Mouse (Mus musculus) right cerebral cortex, postnatal 36 days (tissue): ENCODE results near the gene Filip1.

Source experiments
- DNase-seq, 2 experiments: peaks; one replicate each; pipeline ENCODE4 v3.0.0; 2022; ENCODE audit warnings: low spot score in 2 of 2, mixed read lengths in 1 of 2

Gene Filip1

DNA sequence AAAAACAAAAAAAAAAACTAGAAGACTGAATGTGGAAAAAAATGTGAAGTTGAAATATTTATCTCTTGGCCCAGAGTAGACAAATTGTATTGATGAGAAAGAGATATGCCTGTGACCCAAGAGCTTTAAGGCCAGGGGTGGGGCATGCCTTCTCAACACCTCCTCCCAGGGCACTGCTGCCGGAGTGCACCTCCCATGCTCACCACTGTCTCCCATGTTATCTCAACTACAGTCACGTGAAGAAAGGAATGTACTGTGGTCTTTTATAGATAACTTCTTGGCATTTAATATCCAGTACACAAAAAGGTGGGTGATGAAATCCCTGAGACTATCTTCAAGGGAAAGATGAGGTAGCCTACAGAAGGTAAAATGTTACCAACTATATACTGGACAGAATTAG lies 64.7 kb downstream of the Filip1 start:
- DNase-seq, result no peak

DNA sequence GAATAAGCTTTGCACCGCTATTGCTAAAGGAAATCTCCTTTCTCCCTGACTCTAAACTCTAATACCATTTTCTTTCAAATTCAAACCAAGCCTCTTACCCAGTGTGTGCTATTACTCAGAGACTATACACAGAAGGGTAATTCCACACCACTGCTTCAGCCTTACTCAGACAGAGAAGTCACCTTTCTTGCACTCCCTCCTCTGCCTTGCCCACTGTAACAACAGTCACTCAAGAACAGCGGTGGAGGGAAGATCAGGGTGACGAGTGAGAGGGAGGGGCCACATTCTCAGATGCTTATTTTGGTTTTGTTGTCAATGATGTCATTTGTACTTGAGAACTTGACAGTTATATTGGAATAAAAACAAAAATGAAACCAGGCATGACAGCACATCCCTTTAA lies 65.2 kb downstream of the Filip1 start:
- no peak for DNase-seq

DNA sequence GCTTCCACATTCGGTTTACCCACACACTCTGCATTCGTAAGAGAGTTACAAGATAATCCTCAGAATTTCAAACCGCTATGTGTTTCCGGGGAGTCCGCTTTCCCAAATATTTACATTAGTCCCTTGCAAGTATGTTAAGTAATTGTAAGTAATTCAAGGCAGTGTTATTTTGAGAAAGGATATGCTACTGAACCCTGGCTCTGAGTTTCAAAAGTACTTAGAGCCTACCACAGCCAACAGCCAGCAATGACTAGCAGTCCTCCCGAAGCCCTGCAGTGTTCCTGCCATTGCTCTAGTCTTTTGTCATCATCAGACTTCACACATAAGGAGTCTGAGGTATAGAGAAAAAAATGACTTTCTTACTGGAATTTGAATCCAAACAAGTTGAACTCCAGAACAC lies 67.8 kb downstream of the Filip1 start:
- no peak for DNase-seq

DNA sequence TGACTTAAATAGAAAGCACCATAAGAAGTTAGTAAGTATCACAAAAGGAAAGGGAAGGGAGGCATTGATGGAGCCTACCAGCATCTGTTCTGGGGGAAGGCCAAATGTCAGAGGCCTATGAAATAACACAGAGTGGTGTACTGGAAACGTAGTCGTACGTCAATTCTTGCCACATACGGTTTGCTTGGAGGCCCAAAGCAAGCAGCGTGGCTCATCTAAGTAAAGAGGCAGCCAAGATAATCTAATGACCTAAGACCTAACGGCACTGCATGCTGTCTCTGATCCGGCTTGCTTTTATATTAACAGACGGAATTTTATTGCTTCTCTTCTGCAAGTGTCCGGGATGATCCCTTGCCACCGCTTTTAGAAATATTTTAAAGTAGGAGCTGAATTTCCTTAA lies 68.7 kb downstream of the Filip1 start:
- no peak for DNase-seq

DNA sequence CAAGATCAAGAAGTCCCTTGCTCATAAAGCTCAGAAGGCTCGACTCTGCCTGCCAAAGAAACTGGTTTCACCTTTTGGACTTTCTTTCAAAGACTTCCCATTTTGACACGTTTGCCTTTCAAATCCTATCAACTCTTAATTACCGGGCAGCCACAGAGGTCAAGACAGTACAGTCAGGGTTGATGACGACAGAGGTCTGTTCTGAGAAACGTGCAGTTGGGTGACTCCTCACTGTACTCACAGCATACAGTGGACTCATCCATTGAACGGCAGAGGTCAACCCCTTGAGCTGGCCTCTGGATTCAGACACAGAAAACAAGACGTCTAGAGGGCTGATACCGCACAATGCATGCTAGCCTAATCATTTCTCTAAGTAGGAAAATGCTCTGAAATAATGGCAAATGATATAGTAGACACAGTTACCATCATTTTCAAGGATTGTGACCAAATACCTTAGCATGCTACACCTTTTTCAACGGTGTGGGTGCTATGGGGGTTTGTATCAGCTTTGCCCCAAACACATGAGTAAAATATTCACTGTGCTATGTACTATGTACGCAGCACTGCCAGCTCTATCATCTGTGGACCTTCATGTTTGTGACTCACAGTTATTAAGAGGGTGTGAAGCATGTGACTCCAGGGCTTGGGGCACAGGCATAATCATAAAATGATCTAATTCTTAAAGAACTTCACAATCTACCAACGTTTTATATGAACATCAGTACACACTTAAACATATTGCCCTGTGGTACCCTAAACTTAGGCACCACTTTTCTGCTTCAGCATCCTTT lies 74.0 kb downstream of the Filip1 start:
- DNase-seq, result no peak

DNA sequence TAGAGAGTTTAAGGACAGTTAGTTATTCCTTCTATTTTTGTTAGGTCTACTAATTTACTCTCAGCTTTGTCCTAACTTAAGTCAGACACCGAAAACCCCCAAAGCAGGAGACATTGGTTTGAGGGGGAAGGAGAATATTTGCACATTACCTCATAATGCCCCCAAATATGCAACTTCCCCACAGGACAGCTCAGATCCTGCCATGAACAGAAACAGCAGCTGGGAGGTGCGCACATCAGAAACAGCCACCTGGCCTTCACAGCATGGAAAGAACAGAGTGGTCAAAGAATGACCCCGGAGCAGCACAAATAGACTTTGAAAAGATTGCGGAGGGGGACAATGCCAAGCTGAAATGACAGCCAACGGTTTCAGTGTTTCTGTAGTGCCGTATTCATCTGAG lies 75.1 kb downstream of the Filip1 start:
- no peak for DNase-seq

DNA sequence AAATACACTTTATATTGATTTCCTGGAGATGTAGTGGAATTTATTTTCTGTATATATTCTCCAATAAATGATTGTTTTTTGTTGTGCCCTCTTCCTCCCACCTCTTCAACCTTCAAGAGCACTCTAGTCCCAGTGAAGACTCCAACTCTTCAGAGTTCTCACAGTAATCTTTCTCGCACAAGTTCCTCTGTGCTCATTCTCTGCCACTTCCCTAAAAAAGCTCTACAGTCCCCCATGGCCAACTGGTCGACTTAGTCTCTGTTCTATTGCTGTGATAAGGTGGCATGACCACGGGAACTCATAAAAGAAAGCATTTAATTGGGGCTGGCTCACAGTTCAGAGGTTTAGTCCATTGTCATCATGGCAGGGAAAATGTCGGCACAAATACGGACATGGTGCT lies 80.1 kb downstream of the Filip1 start:
- DNase-seq, result no peak

DNA sequence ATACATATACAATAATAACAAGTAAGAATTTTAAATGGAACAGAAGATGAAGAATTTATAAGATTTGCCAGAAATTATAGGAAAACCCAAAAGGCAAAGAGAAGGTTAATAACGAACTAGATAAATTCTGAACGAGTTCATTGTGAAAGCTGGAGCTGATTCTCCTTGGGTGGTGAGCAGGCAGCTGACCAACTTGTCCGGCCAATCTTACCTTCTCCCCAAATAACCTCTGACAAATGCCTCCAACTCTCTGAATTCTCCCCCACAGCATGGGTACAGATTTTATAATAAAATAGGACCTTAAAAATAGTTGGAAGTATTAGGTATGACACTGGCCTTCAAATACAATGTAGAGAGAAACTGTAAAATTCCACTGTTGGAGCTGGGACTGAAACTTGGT lies 84.6 kb downstream of the Filip1 start:
- no peak for DNase-seq

DNA sequence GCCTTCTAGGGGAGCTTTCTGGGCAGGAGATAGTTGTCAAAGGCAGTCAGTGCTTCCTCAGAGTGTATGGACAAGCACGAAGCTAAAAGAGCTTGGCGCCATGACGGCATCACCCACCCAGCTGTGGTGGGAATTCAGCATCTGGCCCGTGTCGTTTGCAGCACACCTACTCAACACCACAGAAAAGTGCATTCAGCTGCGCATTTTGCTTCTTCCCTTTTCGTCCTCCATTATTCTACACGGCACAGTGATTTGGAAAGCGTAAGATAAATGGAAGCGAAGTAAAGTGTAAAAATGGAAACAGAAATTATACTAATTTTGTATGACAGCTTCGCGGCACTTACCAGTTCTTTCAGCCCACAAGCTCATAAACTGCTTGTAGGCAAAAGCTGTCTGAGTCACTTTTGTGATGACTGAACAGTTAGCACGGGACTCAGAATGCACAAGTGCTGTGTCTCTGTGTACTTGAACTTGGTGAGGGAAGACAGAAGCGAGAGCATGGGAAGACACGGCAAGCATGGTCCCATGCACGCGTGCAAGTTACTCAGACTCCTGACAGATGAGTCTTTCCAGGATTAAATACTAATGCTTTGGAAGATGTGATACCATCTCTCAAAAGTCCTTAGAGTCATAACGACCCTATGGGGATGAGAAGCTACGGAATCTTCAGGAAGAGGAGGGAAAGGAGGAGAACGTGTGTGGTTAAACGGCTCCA lies 85.3 kb downstream of the Filip1 start:
- DNase-seq, result peak; percentile 21 to 50

DNA sequence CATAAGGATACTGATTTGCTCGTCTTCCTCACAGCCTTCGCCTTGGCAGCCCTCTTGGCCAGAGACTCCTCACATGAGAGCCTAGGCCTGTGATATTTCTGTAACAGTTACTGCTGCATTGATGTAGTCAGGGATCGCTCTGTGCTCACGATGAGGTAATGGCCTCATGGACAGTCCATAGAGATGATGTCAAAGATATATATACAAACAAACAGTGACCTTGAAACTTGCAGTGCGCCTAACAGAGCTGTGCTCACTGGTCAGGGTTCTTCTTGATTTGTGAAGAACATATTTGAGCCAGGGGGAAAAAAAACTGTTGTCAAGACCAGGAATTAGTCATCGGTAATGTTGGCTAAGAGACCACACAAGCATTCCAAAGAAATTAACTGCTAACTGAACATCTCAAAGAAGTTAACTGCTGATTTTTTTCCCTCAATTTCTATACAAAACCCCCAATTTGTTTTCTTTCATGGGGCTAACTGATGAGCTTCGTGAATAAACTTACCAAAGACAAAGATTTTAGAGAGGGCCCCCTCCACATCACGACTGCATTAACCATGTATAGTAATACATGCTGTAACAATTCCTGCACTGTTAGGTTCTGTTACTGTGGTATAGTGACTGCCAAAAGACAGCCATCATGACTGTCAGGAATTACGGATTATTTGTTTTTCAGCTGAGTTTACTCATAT lies 86.0 kb downstream of the Filip1 start:
- DNase-seq, result no peak

DNA sequence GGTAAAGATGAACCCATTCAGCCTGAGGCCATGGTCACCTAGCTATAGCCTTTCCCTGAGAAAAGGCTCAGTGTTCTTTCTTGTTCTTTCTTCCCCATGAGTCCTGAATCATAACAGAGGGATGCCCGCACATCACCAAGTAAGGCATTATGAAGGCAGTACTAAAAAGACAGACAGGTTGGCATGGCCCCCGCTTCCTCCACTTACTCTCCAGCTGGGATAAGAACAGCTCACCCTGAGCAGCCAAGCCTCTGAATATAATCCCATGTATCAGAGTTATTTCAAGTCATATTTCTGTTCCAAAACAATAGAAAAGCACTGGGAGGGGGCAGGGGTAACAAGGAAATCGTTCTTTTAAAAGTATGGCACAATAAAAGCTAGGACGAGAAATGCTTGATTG lies 86.7 kb downstream of the Filip1 start:
- DNase-seq, result no peak

DNA sequence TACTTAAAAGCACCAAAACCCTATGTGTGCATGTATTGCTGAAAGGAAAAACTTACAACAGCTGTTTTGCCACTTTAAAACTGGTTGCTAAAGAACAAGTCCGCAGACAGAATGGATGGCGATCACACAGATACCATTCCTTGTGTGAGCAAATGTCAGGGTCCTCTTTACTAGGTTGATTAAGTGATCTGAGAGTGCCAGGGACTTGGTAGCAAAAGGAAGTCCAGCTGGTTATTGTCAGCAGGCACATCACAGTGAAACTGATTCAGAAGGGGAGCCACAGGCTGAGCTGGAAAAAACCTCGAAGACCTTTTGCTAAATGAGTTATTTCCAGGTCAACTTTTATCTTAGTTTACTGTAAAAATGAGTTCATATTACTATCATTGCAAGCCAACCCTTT lies 89.4 kb downstream of the Filip1 start:
- DNase-seq, result no peak

DNA sequence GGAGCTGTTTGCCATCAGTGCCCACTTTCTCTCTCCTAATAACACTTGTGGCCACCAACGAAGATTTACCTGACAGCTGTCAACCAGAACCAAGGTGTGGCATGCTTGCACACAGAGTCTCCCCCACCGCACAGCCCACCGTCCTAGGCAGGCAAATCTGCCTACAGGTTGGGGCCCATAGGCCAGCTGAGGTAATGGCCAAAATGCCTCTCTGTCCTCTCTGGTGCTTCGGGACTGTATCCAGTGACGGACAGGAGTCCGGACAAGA lies 90.2 kb downstream of the Filip1 start:
- DNase-seq, result no peak

DNA sequence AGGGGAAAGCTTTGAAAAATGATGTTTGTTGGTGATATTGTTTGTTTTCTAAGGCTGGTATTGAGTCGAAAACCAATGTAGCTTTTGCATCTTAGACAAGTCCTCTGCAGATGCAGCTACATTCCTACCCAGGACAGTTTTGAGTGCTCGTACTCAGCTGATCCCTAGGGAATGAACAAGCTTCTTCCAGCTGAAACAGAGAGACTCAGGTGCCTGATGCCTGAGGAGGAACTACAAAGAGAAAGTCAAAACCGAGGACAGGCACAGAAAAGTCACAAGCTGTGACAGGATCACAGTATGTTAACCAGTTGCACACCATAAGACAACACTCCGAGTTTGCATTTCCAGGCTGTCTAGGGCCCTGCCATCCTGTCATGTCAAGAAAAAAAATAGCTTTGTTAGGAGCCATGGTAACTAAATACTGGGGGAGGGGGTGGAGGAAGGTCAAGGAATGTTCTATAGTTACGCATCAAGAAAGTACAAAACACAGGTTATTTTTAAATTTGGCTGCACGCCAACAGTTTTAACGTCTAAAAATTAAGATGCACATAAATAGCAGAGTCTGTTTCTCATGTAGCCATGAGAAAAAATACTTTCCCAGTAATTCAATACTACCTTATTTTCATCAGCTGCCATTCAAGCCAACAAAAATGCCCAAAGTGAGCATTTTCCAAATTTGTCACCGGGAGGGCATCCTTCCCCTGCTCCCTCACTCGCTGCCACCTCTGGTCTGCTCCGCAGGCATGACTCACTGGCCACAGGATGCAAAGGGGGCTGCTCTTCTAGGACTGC lies 90.8 kb downstream of the Filip1 start:
- no peak for DNase-seq

DNA sequence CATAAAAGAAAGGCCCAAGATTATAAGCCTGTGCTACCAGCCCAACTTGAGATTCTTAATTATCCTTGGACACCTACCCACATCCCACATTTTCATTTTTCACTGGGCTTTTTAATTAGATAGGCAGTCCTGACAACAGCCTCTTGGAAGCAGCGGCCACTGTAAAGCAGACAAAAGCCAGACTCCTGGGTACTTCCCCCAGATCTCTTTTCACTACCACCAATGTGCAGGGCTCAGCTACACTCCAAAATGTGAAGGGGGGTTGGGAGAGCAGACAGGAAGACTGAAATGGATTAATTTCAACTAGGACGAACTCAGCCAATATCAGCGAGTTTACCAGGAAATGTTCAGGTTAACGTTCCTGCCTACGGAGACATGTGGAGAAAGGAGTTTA lies 92.1 kb downstream of the Filip1 start:
- no peak for DNase-seq

DNA sequence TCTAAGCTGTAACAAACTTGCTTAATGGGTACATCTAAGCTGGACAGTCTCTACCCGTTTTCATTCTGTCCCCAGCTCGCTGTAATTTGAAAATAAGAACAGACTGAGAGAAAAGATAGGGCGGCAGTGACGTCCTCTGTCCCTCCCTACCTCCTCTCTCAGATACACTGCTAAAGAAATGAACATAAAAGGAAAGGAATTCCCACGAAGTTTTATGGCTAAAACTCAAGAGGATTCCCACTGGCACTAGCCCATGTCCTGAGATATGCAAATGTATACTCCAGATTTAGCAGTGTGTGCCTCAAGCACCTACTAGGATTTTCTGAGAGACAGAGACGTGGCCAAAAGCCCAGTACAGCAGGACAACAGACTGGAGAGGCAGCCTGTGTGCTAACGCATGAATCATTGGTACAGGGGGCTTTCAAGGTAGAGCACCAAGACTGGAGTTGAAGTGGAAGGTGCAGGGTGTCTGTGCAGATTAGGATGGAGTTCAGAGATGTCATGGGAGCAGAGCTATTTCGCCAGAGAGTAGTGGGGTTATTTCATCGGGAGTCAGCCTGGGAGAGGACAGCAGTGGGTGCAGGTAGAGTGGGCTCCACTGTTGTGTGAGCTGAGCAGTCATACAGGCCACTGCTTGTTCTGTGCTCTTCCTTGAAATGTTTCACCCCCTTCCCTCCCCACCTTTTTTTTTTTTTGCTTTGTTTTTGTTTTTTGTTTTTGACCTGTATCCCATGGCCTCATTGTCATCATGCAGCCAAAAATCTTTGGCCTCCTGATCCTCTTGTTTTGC lies 92.7 kb downstream of the Filip1 start:
- peak in 1 of 2 experiments; percentile 21 for DNase-seq

DNA sequence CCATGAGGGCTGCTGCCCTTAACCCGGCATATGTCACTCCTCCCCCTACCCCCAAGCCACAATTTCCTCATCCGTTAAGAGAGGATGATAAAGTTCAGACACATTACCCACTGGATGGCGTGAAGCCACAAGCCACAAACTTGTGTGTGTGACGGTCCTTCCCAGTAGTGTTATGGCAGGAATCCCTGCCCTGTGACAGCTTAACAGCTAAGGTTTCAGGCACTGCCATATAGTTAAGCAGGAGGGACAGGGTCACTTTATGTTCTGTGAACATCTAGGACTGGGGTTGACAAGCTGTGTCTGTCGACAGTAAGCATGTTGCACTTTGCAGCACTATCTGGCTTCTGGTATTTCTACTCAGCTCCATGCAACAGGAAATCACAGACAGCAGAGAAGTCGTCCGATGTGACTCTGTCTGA lies 93.3 kb downstream of the Filip1 start:
- no peak for DNase-seq

DNA sequence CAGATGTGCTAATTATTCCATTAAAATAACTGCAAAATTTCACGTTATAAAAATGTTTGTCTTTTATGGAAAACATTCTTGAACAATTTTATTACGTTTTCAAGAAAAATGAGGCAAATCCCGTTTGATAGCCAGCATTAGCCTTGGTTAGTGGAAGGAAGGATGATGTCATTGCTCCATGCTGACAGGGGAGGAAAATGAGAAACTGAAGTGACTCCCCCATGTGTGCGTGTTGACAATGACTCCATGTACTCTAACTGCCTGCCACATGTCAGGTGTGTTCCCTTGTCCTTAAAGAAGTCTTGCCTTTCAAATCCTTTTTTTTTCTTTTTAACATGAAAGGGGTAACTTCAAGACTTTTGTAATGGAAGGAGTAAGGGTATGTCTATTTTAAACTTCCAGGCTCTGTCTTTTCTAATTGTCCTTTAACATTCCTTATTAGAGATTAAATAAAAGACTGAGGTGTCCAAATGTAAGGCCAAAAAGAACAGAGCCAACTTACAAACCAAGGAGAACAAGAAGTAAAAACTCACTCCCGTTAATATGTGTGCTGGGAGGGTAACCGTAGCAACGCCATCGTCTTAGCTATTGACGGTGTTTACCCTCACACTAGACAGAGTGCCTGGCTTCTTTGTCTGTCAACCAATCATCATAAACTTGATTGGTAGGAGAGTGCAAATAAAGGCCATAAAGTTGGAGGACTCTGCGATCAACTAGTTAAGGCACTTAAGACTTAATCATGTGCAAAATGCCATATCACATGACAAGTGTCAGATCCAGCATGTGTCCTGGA lies 94.1 kb downstream of the Filip1 start:
- no peak for DNase-seq

DNA sequence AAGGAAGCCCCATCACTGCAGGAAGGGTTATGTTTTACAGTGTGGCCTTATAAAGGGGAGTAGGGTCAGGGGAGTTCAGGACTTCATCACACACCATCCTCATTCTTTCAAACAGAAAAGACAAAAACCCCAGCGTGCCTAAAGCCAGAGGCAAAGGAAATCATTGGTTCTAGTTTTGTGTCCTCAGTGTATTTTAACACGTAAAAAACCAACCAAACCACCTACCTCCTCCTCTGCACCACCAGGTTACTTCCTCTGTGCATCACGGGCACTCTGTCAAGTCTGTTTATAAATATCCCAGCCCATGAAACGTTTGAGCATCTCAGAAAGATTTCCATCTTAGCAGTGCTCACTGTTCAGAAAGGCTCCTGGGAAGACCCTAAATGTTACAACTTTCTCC lies 98.4 kb downstream of the Filip1 start:
- no peak for DNase-seq

DNA sequence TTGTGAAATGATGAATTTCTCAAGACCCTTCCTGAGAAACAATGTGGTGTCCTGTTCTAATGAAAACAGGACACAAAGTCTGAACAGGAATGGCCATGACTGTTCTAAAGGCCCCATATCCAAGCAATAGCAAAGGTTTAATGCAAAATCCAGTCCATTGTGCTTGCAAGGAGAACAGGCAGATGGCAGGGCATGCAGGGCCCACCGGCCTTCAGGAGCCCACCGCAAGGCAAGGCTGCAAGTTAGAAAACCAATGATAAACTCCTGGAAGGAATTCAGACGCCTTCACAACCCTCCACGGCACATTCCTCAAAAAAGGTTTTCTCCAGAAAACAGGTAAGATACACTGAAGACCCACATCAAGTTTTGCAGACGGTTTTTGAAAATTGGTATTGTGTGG lies 99.7 kb downstream of the Filip1 start:
- DNase-seq, result no peak

DNA sequence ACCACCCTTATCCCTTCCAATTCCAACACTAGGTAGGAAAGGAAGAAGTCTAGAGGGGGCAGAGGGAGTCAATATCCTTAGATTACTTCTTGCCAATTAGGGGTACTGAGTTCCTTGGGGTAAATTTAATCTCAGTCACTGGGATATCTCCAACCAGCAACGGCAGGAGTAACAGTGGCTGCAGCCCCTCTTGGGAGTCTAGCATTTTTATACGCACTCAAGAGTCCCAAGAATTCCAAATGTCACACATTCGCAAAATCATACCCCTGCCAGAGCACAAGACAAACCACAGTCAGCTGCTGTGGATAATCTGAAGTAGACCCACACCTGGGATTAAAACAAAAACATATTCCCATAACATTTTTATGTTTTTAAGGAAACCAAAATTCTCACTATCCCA lies 102.5 kb downstream of the Filip1 start:
- DNase-seq, result no peak
